Mouse (Mus musculus) layer of hippocampus, postnatal 10 days (tissue): ENCODE measurements around the gene Rabggtb. TPM values are rescaled to one million over a fixed set of nuclear protein-coding genes. Genes with fewer than 3 reads are reported as not detected.
"Not testable (repeated sequence)": the region's sequence is repeated elsewhere in the genome, so short reads cannot be mapped to it uniquely, and the experiment has no call there.

Source experiments
- DNase-seq, 2 experiments: peaks; one replicate each; pipeline ENCODE4 v3.0.0; 2021; ENCODE audit warnings: low spot score in 2 of 2
- total RNA-seq, 2 experiments: library from RNA; stranded (reverse); gene quantifications; 2 replicates each; pipeline ENCODE4 v1.2.3; 2021

Gene Rabggtb
- total RNA-seq, 2 experiments from 2014 or later: 73.5 to 80.8 TPM

DNA sequence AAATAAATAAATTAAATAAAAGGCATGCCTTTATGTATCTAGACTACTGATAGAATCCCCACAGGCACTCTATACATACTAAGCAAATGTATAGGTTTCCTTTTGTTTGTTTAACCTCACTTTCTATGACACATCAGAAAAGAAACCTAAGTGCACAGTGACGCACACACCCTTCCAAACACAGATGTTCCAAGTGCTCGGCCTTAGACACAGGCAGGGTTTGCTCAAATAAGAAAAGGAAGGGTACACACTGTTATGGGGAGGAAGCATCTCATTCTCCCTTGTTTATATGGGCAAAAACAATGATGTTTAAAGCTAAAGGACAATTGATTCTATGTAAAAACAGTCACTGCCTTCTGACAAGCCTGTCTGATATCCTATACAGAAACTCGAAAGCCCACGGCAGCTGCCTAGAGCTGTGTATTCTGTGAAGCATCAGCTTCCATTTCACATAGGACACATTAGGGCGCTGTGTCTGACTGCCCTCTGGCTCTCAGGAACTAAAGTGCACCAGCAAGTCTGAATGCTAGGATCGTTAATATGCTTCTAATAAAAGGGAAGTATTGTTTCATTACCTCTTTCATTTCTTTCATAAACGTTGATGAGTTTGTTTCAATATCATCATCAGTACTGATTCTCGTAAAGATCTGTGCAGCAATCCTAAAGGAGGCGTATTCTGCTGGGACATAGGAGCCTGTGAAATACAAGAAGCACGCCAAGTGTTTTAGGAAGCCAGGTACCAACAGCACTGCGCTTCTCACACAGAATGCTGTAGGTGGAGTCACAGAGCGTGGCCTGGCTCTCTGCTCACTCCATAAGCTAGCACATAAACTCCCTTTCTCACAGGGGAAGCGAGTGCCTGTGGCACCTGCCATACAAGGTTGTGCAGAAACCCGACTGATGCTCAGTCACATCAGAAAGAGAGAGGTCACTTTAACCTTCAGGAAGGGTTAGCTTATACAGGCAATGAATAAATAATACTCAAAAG lies 45.4 kb downstream of the Rabggtb start:
- DNase-seq: no peak

GRCm38 (mm10) chr3:153864636-153865429 lies 48.0 kb downstream of the Rabggtb start:
- no peak for DNase-seq

- DNase-seq: no peak
These were observed 49.0 kb downstream of the Rabggtb start for GRCm38 (mm10) chr3:153863816-153864215.

GRCm38 (mm10) chr3:153860392-153860791 lies 52.4 kb downstream of the Rabggtb start:
- DNase-seq: not testable (repeated sequence)

- no peak for DNase-seq
These were observed 54.3 kb downstream of the Rabggtb start for GRCm38 (mm10) chr3:153858350-153859001.

Other genes with a start within 250 kb of the Rabggtb start
- 10 to 100 TPM; 22.3 to 24.9 TPM for gene St6galnac3, start 187.8 kb downstream of the Rabggtb start, total RNA-seq
- gene Asb17, start 68.8 kb downstream of the Rabggtb start, total RNA-seq: not detected
- under 1 TPM; 0.59 to 0.71 TPM for gene Msh4, start 6.9 kb downstream of the Rabggtb start, total RNA-seq
- 10 to 100 TPM; 43.8 to 58.1 TPM for gene Acadm, start 31.6 kb upstream of the Rabggtb start, total RNA-seq
- gene Slc44a5, start 60.4 kb upstream of the Rabggtb start, total RNA-seq: 10 to 100 TPM; 45.5 to 48.6 TPM